ENCODE assay signal across 13 mouse cellular contexts in genomic region chr19:7276796-7277195, GRCm38 (mm10). TPM values are rescaled to one million over a fixed set of nuclear protein-coding genes. Genes with fewer than 3 reads are reported as not detected.
DNase-seq lines count a peak whose midpoint lies in the region; ATAC-seq lines count a peak whose summit lies in the region.
"Had no signal": no experiment of that assay in that cellular context is flagged by ENCODE, and none has a peak within 500 bp of the region (broad histone marks: within the 10 kb centered on the region; RNA-seq: fewer than 3 reads in every experiment).

No protein-coding gene starts in this region.

- no peak overlapping the region for H3K9ac ChIP-seq in forebrain, embryonic 12.5 days
- H3K9ac ChIP-seq in limb, embryonic 13.5 days = peak overlapping the region; percentile 40; the same call in 1 of the 2 replicates
- H3K9ac ChIP-seq: heart, embryonic 15.5 days; liver, embryonic 14.5 days had no signal

- no peak overlapping the region for H3K4me2 ChIP-seq in forebrain, embryonic 12.5 days
- no peak overlapping the region for H3K4me2 ChIP-seq in limb, embryonic 13.5 days (replicated peaks)
- H3K4me2 ChIP-seq: heart, embryonic 15.5 days had no signal

- no peaks in the 10 kb centered on the region for H3K9me3 ChIP-seq in megakaryocyte, embryonic 14.5 days
- no peaks in the 10 kb centered on the region for H3K9me3 ChIP-seq in forebrain, embryonic 12.5 days
- no peaks in the 10 kb centered on the region for H3K9me3 ChIP-seq in limb, embryonic 13.5 days
- H3K9me3 ChIP-seq: heart, embryonic 15.5 days had no signal

- no peak for ATAC-seq in megakaryocyte, adult 5-6 weeks (ENCODE audit: poor library complexity, severe bottlenecking)
- no peak for ATAC-seq in forebrain, embryonic 12.5 days (ENCODE audit: low FRiP score)
- ATAC-seq in limb, embryonic 13.5 days (ENCODE audit: low FRiP score, low read depth) = no peak
- ATAC-seq: CD4-positive, CD25-positive, alpha-beta regulatory T cell, adult 4 months had no signal

- peak overlapping the region; percentile 83 for H3K27ac ChIP-seq in forebrain, embryonic 12.5 days
- H3K27ac ChIP-seq in limb, embryonic 13.5 days = 0 out of 2 replicates have a peak overlapping the region, but pooled peaks have one; percentile 48
- H3K27ac ChIP-seq: liver, embryonic 14.5 days had no signal

- no peaks in the 10 kb centered on the region for H3K27me3 ChIP-seq in megakaryocyte, embryonic 14.5 days (replicated peaks)
- no peaks in the 10 kb centered on the region for H3K27me3 ChIP-seq in forebrain, embryonic 12.5 days
- no peaks in the 10 kb centered on the region for H3K27me3 ChIP-seq in limb, embryonic 13.5 days
- H3K27me3 ChIP-seq: heart, embryonic 15.5 days had no signal

- peak overlapping the region; percentile 19 for H3K4me3 ChIP-seq in megakaryocyte, embryonic 14.5 days (replicated peaks)
- no peak overlapping the region for H3K4me3 ChIP-seq in forebrain, embryonic 12.5 days (replicated peaks)
- H3K4me3 ChIP-seq in limb, embryonic 13.5 days = no peak overlapping the region
- H3K4me3 ChIP-seq: heart, embryonic 15.5 days had no signal

- peaks cover 99% of the 10 kb centered on the region for H3K36me3 ChIP-seq in megakaryocyte, embryonic 14.5 days (replicated peaks; ENCODE audit: low read length)
- H3K36me3 ChIP-seq in forebrain, embryonic 12.5 days (replicated peaks) = peaks cover 90% of the 10 kb centered on the region
- H3K36me3 ChIP-seq in limb, embryonic 13.5 days = peaks cover 96% of the 10 kb centered on the region

- peaks cover 46% of the 10 kb centered on the region for H3K4me1 ChIP-seq in megakaryocyte, embryonic 14.5 days
- H3K4me1 ChIP-seq in forebrain, embryonic 12.5 days = peaks cover 49% of the 10 kb centered on the region
- peaks cover 33% of the 10 kb centered on the region for H3K4me1 ChIP-seq in limb, embryonic 13.5 days

- DNase-seq in retina, postnatal 1 day = peak; percentile 52
- DNase-seq in gastrocnemius, adult 18-20 months (ENCODE audit: low spot score) = no peak
- no peak for DNase-seq in urinary bladder, postnatal 36 days (ENCODE audit: low spot score in 2 of 2)
- DNase-seq in thymus, postnatal 14 days = no peak
- DNase-seq: gastrocnemius, postnatal 10 days; kidney, adult 18-20 months had no signal

- whole genome bisulfite sequencing in forebrain, embryonic 12.5 days = 55% methylated on average over 7 of the region's 7 CpGs
- WGBS in limb, embryonic 13.5 days = 72% methylated on average over 6 of the region's 7 CpGs

RNA-seq across cellular contexts. Expression of gene Rcor2, which starts 9.7 kb away (rescaled TPM):
- 206 and 356 TPM in 2 replicates for polyA plus RNA-seq in megakaryocyte, embryonic 14.5 days (2012; ENCODE audit: insufficient read depth, low replicate concordance)
- 0.45 TPM in 1 of 2 replicates, not detected in the other for total RNA-seq in megakaryocyte, adult 5-6 weeks (2015)
- 0.08 and 1.9 TPM in 2 replicates for total RNA-seq in megakaryocyte, adult 5-6 weeks (2017)
- polyA plus RNA-seq in forebrain, embryonic 12.5 days (2016; fragmentation: Nextera tagmentation; extraction: Ambion mirVana) = 88.6 and 89.4 TPM in 2 replicates
- 24.9 and 25.0 TPM in 2 replicates for polyA plus RNA-seq in limb, embryonic 13.5 days (2015; fragmentation: Nextera tagmentation; extraction: Ambion mirVana)
- 1 to 10 TPM; 2.2 to 2.7 TPM for total RNA-seq in gastrocnemius, adult 18-20 months (2021)

RNA-seq across cellular contexts. Expression of gene Naa40, which starts 35.8 kb away (rescaled TPM):
- polyA plus RNA-seq in megakaryocyte, embryonic 14.5 days (2012; ENCODE audit: insufficient read depth, low replicate concordance) = 14.4 and 15.8 TPM in 2 replicates
- 31.2 and 31.9 TPM in 2 replicates for total RNA-seq in megakaryocyte, adult 5-6 weeks (2015)
- total RNA-seq in megakaryocyte, adult 5-6 weeks (2017) = 31.9 and 33.2 TPM in 2 replicates
- 90.0 and 92.2 TPM in 2 replicates for polyA plus RNA-seq in forebrain, embryonic 12.5 days (2016; fragmentation: Nextera tagmentation; extraction: Ambion mirVana)
- polyA plus RNA-seq in limb, embryonic 13.5 days (2015; fragmentation: Nextera tagmentation; extraction: Ambion mirVana) = 58.0 and 60.1 TPM in 2 replicates
- 10 to 100 TPM; 11.6 to 12.2 TPM for total RNA-seq in gastrocnemius, adult 18-20 months (2021)

RNA-seq across cellular contexts. Expression of gene Cox8a, which starts 59.4 kb away (rescaled TPM):
- polyA plus RNA-seq in megakaryocyte, embryonic 14.5 days (2012; ENCODE audit: insufficient read depth, low replicate concordance) = 446 and 491 TPM in 2 replicates
- total RNA-seq in megakaryocyte, adult 5-6 weeks (2015) = 493 and 496 TPM in 2 replicates
- total RNA-seq in megakaryocyte, adult 5-6 weeks (2017) = 661 and 699 TPM in 2 replicates
- polyA plus RNA-seq in forebrain, embryonic 12.5 days (2016; fragmentation: Nextera tagmentation; extraction: Ambion mirVana) = 781 and 789 TPM in 2 replicates
- 734 and 747 TPM in 2 replicates for polyA plus RNA-seq in limb, embryonic 13.5 days (2015; fragmentation: Nextera tagmentation; extraction: Ambion mirVana)
- 100 to 1,000 TPM in 1 of 2 experiments, 10 to 100 TPM in 1; 72.3 to 102 TPM for total RNA-seq in gastrocnemius, adult 18-20 months (2021)
